Mouse (Mus musculus) cerebellum, postnatal 25 days (tissue): Measurements from ENCODE around the gene Galntl5.
"Not testable (repeated sequence)": the region's sequence is repeated elsewhere in the genome, so short reads cannot be mapped to it uniquely, and the experiment has no call there.

ENCODE experiments used
- DNase-seq, 2 experiments: peaks; one replicate each; pipeline ENCODE4 v3.0.0; 2021; ENCODE audit warnings: mixed read lengths in 2 of 2

Gene Galntl5

DNA sequence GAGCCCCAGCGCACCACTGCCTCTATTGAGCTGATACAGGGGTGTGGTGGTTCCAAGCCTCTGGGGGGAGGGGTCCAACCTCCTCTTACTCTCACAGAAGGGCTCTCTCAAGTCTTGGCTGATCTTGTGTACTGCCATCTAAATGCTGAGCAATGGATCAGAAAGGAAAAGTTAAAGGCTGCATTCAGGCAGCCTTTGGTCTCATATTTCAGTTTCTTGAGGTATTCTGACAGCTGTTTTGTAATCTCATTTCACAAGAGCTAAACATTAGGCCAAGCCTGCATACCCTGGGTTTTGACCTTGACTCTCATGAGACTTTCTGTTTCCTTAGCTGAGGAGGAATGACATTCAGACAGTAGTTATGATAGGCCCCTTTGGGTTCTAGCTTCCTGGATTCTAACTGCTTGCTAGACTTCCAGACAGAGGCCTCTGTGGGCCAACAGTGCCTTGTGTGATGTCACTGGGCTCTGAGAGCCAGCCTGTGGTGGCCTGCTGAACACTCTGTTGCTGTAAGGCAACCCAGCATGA, at the start of gene Galntl5:
Gene Galntl5 (plus strand): TSS at position 457 of the 528 bp plus-strand sequence.
- DNase-seq: no peak

DNA sequence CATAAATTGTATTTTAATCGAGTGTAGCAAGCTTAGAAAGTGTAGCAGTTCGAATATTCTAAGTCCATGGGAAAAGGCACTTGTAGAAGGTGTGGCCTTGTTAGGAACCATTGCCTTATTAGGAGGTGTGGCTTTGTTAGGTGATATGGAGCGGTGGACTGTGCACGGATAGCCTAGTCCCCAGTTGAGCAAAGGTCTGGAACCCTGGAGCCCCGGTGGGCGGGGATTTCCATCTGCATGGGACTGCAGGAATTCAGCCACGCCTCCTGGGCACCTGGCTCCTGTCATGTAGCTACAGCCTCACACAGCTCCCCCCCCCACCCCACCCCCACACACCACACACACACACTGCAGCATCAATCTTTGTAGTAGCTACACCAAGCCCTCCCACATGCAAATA, 34.6 kb upstream of the Galntl5 start:
- DNase-seq: no peak

DNA sequence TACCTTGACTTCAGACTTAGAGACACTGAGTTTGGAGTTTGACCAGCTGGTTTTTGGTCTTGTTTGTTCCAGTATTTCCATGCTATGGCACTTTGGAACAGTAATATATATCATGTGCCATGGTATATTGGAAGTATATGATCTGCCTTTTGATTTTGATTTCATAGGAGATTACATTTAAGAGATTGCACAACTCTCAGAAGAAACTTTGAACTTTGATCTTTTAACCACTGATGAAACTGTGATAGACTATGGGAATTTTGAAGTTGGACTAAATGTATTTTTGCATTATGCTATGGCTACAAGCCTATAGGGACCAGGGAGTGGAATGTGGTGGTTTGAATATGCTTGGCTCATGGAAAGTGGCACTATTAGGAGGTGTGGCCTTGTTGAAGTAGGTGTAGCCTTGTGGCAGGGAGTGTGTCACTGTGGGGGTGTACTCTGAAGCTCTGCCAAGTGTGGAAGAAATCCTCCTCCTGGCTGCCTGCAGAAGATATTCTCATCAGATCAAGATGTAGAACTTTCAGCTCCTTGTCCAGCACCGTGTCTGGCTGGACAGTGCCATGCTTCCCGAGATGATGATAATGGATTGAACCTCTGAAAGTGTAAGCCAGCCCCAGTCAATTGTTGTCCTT, 31.8 kb upstream of the Galntl5 start:
- no peak for DNase-seq

DNA sequence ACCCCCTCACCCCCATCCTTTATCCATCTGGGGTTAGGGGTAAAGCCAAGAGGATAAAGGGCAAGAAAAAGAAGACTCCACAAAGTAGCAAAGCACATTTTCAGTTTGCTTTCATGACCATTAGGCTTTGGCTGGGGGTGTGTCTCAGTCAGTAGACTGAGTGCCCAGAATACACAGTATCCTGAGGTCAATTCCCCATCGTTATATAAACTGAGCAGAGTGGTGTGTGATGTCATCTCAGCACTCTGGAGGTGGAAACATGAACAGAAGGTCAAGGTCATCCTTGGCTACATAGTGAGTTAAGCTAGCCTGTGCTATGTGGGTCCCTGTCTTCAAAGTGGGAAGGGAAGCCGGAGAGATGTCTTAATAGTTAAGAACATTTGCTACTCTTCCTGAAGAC, 27.8 kb upstream of the Galntl5 start:
- DNase-seq: no peak

DNA sequence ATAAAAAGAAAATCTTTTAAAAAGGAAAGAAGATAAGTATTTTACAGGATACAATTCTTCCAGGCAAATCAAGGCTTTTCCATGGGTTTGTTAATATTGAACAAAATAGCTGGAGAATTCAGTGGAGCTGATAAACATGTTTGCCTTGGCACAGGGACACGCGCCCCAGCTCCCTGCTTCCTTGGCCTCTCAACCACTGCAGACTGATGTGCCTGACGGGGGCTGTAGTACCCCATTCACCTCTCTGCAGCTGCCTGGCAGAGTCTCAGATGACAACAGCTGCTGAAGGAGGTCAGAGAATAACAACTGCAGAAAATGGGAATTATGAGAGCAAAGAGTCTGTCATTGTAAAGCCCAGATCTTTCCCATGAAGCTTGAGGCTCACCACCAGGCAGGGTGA, 27.3 kb upstream of the Galntl5 start:
- no peak for DNase-seq

DNA sequence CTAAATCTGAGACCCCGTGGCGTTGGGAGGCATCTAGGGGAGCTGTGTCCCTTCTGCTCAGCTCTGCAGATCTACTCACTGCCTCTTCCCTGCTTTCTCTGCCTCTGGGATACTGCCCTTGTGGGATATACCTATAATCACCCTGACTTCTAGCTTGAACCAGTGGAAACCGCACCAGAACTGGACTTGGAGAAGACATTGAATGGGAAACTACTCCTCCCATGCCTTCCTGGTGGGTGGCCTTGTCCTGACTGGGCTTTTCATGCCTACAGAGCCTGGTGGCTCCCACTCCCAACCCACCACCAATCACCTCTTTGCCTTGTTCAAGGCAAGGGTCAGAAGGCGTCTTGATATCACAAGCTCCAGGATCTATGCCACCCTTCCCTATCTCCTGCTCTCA, 26.4 kb upstream of the Galntl5 start:
- DNase-seq: no peak

DNA sequence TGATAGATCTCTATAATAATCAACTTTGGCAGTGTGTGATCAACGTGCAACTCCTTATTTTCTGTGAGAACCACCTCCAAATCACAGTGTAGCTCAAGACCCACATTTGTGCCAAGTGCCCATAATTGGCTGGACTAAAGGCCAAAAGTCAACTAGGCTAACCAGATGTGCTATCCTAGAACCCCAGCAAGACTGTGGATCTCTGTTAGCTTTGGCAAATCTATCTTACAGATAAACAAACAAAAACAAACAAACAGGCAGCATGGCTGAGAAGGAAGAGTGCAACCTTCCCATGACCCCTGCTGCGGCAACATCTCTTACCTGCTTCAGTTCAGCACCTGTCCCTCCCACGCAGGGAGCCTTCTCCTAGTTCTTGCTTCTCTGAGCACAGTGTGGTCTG, 25.9 kb upstream of the Galntl5 start:
- no peak for DNase-seq

DNA sequence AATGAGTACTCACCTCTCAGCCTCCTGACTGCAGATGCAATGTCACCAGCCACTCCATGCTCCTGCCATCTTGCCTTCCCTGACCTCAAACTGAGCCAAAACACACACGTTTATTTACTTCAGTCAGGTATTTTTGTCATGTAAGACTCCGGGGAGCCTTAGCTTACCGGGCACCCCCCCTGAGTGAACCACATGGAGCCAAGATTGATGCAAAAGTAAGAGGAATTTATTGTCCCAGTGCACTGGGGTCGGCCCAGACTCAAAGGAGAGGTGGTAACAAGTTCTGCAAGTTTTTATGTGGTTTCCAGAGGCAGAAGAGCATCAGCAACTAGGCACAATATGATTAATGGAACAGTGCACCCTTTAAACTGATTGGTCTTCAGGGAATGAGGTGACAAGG, 24.1 kb upstream of the Galntl5 start:
- DNase-seq: no peak

DNA sequence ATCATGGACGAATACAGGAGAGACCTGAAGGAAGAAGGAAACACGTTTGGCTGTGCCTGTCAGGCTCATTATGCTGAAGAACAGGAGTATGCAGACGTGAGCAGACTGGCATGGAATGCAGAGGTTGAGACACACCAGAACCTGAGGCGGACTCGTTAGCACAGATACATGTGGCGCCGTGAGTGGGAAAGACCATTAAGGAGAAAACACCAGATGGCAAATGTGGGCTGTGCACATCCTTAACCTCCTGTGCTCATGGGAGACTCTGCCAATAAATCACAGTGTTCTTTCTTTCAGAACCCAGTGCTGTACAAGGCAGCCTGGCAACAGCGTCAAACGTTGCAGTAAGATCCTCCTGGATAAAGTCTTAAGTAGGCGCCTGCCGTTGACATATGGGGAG, 20.7 kb upstream of the Galntl5 start:
- peak; percentile 14 to 18 for DNase-seq

DNA sequence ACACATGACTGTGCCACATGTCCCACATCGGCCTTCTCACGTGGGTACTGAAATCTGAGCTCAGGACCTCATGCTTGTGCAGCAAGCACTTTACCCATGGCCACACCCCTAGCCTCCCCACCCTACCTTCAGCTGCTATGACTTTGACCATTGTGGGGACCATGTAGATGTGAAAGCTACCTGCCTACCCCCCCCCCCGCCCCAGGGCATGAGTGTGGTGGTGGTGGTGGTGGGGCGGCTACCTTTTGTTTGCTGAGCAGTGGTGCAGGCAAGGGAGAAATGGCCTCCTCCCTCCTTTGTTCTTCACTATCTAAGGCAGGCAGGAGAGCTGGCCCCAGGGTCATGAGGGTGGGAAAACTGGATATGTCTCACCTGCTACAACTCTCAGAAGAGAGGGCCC, 18.3 kb upstream of the Galntl5 start:
- no peak for DNase-seq

DNA sequence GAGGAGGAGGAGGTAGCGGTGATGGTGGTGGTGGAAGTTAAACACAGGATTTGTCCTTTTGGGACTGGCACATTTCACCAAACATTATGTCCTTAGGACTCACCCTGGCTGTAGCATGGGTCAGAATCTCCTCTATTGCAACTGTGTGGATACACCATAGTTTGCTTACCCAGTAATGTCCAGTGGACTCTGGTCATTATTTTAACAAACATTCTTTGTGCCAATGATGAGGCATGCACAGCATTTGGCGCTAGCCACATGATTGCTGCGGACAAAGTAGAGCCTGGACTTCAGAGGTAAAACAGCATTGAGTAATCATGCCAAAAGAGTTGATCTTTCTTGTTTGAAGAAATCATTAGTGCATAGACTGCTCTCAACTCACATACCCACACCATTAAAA, 17.3 kb upstream of the Galntl5 start:
- DNase-seq: no peak

DNA sequence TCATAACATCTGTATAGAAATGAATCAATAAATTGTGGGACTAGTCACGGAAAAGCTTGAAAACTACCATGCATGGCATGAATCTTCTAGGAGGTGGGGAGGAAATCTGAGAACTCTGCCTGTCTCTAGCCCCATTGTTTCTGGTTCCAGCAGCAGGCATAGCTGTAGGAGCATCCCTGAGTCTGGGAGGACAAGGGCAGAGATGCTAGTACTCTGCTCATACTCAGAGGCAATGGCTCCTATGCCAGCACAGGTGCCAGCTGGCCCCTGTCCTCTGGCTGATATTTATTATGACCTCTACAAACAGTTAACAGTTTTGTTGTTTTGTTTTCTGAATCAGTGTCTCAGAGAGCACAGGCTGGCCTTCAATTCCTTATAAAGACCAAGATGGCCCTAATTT, 16.9 kb upstream of the Galntl5 start:
- DNase-seq: no peak

DNA sequence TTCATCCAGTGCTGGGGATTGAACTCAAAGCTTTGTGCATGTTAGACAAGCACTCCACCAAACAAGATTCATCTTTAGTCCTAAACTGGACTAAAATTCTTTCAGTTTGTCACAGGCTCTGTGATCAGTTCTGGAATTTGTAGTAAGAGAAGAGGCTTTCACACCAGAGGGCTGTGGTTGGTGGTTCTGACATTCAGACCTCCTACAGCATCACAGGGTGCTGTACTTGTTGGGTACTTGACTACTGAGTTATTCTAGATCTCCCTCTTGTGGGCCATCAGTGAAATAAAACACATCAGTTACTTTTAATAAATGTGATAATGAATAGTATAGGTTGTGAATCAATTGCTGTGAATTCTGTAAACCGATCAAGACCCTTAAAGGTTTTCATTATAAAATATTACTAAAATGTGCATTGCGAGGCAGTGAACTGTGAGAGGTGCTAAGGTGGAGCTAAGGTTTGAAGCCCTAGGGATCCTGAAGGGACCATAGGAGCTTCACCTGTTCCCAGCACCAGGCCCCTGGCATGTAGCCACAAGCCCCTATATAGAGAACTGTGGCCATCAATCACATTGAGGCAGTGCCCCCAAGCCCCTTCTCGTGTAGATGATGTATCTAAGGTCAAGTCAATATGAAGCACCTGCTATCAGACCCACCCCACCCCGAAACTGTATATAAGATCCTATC, 16.0 kb upstream of the Galntl5 start:
- no peak for DNase-seq

DNA sequence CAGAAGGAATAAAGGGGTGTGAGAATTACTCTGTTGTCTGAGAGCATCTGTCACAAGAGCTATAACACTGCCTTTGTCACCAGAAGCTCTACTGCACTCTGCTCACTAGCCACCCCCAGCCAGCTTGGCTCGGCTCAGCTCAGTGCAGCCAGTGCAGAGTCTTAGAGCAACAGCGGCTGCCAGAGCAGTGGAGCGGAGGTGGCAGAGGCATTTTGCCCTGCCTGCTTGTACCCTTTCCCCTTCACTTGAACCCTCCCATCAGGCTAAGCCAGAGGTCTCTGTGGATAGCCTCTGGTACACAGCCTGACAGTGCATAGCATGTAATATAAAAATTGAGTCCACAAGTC, 15.5 kb upstream of the Galntl5 start:
- no peak for DNase-seq

DNA sequence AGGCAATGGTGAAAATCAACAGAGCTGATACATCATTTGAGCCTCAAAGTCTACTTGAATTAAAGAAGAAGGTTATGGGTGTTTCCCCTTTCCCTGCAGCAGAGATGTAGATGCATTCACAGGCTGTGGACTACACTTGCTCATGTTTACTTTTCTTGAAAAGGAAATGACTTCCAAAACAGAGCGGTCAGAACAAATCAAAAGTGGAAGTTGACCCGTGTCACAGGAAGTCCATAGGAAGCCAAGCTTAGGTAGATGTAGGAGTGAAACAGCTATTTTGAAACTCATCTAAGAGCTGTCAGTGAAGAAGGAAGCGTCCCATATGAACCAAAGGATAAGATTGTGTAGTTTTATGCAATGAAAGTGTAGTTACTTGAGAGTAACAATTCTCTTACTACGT, 14.6 kb upstream of the Galntl5 start:
- no peak for DNase-seq

DNA sequence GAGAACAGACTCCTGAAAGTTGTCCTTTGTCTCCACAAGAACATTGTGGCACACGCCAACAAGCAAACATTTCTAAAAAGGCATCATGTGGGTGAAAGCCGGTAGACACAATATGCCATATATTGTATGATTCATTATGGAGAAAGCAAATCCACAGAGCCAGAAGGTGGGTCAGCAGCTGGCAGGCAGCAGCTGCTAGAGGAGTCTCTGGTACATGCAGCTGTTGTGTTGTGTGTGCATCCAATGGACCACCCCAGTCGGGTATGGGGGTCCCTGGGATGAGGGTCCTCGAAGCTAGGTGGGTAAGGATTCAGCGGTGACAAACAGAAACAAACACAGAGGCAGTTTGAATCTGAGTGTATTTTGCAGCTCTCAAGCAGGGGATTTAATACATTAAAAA, 3.3 kb upstream of the Galntl5 start:
- DNase-seq: not testable (repeated sequence)

DNA sequence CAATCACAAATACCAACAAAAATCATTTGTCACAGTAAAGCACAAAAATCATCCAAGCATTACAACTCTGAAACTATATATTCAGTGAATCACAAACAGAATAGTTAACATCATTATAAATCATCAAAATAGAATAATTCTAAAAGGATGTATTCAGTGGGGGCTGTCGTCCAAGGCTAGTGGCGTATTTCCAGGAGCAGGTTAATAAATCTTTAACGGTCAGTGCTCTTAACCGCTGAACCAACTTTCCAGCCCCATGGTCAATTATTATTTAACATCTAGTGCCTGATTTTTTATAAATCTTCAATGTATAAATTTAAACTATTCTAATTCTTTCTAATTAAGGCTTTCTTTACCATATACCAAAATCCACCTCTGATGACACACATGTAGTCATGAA, 2.7 kb upstream of the Galntl5 start:
- DNase-seq: not testable (repeated sequence)

DNA sequence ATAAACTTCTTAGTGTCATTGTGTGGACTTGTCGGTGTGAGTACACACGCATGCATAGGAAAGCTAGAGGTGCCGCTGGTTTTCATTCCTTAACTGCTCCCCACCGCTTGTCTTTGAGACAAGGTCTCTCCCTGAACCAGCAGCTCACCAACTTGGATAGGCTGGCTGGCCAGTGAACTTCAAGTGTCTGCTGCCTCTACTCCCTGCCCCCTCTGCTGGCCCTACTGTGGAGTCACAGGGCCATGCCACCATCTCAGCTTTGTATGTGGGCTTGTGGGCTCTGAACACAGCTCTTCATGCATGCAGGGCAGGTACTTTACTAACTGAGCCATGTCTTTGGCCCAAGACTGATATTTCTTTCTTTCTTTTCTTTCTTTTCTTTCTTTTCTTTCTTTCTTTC, 2.0 kb upstream of the Galntl5 start:
- DNase-seq: no peak

DNA sequence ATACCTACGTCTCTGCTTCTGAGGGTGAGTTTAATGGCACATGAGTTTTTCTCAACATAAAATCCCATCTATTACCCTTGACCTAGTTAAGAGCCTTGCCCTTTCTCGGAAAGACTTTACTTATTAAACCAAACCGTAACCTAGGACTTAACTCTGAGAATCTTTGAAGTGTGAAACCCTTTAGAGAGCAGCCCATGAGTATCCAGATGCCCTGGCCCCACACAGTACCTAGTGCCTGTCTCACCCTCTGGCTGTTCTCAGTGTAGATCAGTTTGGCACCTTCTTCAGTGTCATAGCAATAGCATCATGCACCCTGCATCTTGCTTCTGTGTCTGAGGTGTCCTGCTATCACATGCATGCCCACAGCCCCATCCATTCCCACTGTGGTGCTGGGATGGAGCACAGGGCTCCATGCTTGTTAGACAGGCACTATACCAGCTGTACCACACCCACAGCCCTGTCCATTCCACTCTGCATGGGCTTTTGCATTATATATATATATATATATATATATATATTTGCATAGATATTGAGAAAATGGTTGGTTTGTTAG, 1.2 kb upstream of the Galntl5 start:
- DNase-seq: no peak

DNA sequence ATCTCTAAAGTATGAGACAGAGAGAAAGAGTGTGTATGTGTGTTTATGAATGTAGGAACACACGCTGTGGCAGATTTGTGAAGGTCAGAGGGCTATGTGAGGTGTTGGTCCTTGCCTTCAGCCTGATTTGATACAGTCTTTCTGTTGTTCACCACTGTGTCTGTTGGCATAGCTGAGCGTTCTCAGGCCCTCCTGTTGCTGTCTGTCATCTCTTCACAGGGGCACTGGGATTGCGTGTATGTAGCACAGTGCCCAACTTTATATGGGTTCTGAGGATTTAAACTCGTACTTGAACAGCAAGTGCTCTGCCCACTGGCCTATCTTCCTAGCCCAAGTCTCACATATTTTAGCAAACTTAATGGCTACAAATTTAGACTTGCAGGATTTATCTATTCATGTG, 2.3 kb downstream of the Galntl5 start:
- no peak for DNase-seq

DNA sequence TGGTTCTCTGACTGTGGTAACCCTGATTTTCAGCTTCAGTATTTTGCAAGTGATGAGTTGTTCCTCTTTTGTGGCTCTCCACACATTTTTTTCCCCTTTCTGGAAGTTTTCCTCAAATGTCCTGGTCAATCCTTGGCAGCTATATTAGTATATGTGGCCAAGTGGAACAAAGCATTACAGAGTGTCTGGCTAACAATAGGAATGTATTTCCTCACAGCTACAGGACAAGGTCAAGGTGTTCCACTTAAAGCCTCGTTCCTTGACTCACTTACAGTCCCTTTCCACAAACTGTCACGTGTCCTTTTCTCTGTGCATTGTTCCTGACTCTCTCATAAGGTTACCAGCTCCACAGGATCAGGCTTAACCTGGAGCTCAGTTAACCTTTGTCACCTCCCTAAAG, 3.3 kb downstream of the Galntl5 start:
- no peak for DNase-seq

DNA sequence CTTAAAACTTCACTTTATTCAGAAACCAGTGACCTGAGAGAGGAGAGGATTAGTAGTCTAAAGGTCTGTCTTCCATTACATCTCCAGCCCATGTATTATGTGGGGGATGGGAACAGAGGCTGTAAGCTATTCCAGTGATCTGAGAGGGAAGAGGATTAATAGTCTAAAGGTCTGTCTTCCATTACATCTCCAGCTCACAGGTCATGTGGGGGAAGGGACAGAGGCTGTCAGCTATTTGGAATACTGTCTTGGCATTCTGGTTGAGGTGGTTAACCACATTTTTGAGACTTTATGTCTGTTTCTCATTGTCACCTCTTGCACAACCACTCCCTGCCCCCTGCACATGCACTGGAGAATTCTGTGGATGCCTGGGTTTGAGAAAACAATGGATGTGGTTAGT, 6.5 kb downstream of the Galntl5 start:
- no peak for DNase-seq

DNA sequence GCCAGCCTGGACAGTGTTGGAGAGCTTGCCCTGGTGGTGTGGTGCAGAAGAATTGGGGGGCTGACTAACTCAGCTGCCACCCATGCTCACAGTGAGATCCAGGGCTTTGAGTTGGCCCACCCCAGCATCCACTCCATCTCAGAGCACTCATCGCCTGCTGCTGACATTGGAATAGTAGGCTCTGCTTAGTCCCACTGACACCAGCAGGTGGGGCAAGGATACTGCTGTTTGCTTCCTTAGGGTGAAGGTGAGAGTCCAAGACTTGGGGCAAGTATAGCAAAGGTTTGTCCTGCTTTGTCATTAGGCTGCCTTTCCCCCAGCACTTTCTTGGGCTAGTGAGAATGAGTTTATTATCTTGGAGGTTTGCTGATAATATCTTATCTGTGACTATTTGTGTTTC, 7.5 kb downstream of the Galntl5 start:
- DNase-seq: peak in 1 of 2 experiments; percentile 9

DNA sequence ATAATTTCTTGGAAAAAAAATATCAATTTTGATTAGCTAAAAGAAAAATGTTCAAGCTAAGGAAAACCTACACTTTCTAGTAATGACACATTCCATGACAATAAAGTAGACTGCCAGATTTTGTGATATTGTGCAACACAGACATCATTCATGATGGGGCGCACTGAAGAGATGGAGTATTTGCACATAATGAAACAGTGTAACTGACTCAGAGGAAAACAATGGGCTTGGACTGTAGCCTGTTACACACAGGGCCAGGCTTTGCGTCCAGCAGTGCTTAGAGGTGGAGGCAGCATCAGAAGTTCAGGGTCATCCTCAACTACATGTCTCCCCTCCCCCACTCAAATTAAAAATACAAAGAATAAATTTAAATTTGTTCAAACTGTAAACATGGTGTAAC, 9.3 kb downstream of the Galntl5 start:
- no peak for DNase-seq

DNA sequence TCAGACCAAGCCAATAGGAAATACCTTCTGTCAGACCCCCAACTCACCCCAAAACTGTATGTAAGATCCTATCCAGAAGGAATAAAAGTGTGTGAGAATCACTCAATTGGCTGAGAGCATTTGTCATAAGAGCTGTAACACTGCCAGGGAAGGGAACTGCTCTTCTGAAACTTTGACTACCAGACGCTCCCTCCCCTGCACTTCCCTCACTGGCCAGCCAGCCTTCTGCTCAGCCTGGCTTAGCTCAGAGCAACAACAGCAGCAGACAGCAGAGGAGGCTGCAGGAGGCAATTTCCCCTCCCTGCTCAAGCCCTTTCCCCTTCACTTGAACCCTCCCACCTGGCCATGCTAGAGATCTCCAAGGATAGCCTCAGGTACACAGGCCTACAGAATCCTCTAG, 30.6 kb downstream of the Galntl5 start:
- no peak for DNase-seq
